Mouse (Mus musculus): Measurements from ENCODE around the gene Cphx1. TPM values are rescaled to one million over a fixed set of nuclear protein-coding genes. Genes with fewer than 3 reads are reported as not detected.
"Not testable (repeated sequence)": the region's sequence is repeated elsewhere in the genome, so short reads cannot be mapped to it uniquely, and the experiment has no call there.

Gene Cphx1
- not detected for polyA plus RNA-seq (2012; fragmentation: generic; extraction: Trizol)

DNA sequence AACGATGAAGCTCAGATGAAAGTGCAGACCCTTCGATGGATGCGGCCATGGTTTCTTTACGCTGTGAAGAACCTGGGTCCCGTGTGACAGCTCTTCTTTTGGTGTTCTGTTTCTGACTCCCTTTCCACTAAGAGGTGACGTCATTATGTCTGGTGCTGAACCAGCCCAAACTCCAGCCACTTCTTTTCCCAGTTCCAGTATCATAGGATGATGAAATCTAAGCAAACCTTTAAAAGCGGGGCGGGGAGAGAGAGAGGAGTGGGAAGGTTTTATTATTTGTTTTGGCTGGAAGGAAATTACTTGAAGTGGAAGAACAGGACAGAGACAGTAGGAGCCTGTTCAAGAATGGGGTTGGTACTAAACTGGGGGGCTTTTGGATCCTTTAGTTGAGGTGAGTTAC, at the start of gene Cphx1:
TSS of gene Cphx1 (plus strand) at position 301 of the 400 bp plus-strand sequence.
- not testable (repeated sequence) for H3K4me3 ChIP-seq; H3K27me3 ChIP-seq (ENCODE audit: control insufficient read depth, insufficient read depth, insufficient read length); H3ac ChIP-seq (ENCODE audit: control insufficient read depth, insufficient read length); H3K79me2 ChIP-seq (ENCODE audit: control insufficient read depth, insufficient read depth); H3K4me2 ChIP-seq (ENCODE audit: low read depth); H3K36me3 ChIP-seq (ENCODE audit: control insufficient read depth, insufficient read depth)

DNA sequence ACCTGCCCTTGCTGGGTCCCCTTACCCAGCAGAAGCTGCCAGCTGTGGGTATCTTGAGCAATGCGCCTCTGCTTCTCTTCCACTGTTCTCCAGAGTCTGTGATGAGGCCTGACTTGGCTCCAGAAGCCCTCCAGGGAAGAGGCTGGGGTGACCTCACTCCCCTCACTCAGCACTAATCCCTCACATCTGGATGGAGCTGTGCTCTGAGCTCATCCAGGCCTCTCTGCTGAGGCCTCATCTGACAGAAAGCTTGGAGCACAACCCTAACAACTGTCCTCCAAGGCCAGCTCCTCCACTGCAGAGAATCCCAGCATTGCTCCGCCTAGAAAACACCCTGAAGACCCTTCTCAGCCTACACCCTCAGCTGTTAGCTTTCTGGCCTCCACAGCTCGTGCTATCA, 43.5 kb upstream of the Cphx1 start:
- H3K4me3 ChIP-seq; H3K4me2 ChIP-seq (ENCODE audit: low read depth); H3K79me2 ChIP-seq (ENCODE audit: control insufficient read depth, insufficient read depth); H3K36me3 ChIP-seq (ENCODE audit: control insufficient read depth, insufficient read depth); H3K27me3 ChIP-seq (ENCODE audit: control insufficient read depth, insufficient read depth, insufficient read length); H3ac ChIP-seq (ENCODE audit: control insufficient read depth, insufficient read length): not testable (repeated sequence)

GRCm38 (mm10) chr14:25895686-25896085, 42.4 kb upstream of the Cphx1 start:
- not testable (repeated sequence) for H3K36me3 ChIP-seq (ENCODE audit: control insufficient read depth, insufficient read depth); H3K27me3 ChIP-seq (ENCODE audit: control insufficient read depth, insufficient read depth, insufficient read length); H3K4me2 ChIP-seq (ENCODE audit: low read depth); H3ac ChIP-seq (ENCODE audit: control insufficient read depth, insufficient read length); H3K79me2 ChIP-seq (ENCODE audit: control insufficient read depth, insufficient read depth); H3K4me3 ChIP-seq

- H3ac ChIP-seq (ENCODE audit: control insufficient read depth, insufficient read length); H3K4me2 ChIP-seq (ENCODE audit: low read depth); H3K27me3 ChIP-seq (ENCODE audit: control insufficient read depth, insufficient read depth, insufficient read length); H3K79me2 ChIP-seq (ENCODE audit: control insufficient read depth, insufficient read depth); H3K4me3 ChIP-seq; H3K36me3 ChIP-seq (ENCODE audit: control insufficient read depth, insufficient read depth): not testable (repeated sequence)
Observed at GRCm38 (mm10) chr14:25903000-25903399, 35.1 kb upstream of the Cphx1 start, which contains the start of gene Plac9a. TSS of gene Plac9a (minus strand) at chr14:25903100.

DNA sequence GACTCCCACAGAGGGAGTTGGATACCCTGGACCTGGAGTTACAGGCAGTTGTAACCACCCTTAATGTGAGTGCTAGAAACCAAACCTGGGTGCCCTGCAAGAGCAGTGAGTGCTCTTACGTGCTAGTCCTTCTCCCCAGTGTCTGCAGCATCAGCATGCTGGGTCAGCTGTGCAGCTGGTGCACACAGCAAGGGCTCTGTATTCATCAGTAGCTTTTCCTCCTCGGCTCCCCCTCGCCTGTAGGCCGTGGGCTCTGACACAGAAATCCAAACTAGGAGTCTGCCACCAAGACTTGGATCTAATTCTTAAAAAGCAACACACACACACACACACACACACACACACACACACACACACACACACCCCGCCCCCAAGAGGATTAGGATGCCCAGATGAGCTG, 32.9 kb upstream of the Cphx1 start:
- not testable (repeated sequence) for H3K4me2 ChIP-seq (ENCODE audit: low read depth); H3ac ChIP-seq (ENCODE audit: control insufficient read depth, insufficient read length); H3K4me3 ChIP-seq; H3K27me3 ChIP-seq (ENCODE audit: control insufficient read depth, insufficient read depth, insufficient read length); H3K79me2 ChIP-seq (ENCODE audit: control insufficient read depth, insufficient read depth); H3K36me3 ChIP-seq (ENCODE audit: control insufficient read depth, insufficient read depth)

DNA sequence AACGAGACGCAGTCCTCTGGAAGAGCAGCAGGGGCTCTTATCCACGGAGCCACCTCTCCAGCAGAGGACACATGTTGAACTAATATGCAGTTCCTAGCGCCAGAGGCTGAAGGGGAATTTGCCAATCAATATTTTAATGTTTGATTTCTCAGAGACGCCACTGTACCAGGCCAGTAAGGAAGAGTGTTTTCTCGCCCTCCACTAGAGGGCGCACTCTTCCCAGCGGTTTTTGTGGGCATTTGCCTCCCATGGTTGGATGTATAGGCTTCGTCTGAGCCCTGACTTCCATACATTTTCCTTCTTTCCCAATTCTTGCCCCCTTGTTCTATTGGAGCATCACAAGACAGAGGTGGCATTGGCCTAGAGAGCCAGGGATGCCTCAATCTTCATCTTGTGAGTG, 30.8 kb upstream of the Cphx1 start:
- not testable (repeated sequence) for H3ac ChIP-seq (ENCODE audit: control insufficient read depth, insufficient read length); H3K79me2 ChIP-seq (ENCODE audit: control insufficient read depth, insufficient read depth); H3K4me3 ChIP-seq; H3K4me2 ChIP-seq (ENCODE audit: low read depth); H3K27me3 ChIP-seq (ENCODE audit: control insufficient read depth, insufficient read depth, insufficient read length); H3K36me3 ChIP-seq (ENCODE audit: control insufficient read depth, insufficient read depth)

- H3K27me3 ChIP-seq (ENCODE audit: control insufficient read depth, insufficient read depth, insufficient read length); H3K4me2 ChIP-seq (ENCODE audit: low read depth); H3ac ChIP-seq (ENCODE audit: control insufficient read depth, insufficient read length); H3K4me3 ChIP-seq; H3K79me2 ChIP-seq (ENCODE audit: control insufficient read depth, insufficient read depth); H3K36me3 ChIP-seq (ENCODE audit: control insufficient read depth, insufficient read depth): not testable (repeated sequence)
Observed at GRCm38 (mm10) chr14:25908976-25909375, 29.1 kb upstream of the Cphx1 start.

DNA sequence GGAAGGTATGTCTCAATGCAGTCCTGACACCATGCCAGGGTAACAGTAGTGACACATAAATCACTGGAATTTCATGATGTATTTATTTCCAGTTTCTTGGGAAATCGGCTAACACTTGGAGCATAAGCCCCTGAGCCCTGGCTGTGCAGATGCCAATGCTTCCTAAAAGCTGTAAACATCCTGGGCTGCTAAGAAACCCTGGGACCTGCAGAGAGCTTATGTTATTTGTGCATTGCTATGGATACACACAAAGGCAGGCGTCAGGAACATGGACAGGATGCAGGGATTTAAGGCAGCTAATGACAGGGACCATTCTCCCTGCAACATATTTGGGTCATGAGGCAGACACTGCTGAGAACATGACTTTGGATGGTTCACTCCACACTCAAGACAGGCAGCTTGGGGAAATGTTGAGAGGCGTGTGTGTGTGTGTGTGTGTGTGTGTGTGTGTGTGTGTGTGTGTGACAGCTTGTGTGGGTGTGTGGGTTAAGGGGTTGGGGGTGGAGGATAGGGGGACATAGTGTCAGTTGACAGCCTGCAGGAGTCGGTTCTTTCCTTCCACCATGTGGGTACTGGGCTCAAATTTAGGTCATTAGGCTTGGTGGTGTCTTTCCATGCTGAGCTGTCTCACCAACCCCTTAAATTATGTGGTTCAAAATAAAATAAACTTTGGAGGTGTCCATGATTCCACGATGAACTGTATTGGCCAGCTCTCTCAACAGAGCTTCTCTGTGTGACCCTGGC, 19.5 kb upstream of the Cphx1 start:
- H3K4me2 ChIP-seq (ENCODE audit: low read depth); H3K36me3 ChIP-seq (ENCODE audit: control insufficient read depth, insufficient read depth); H3K27me3 ChIP-seq (ENCODE audit: control insufficient read depth, insufficient read depth, insufficient read length); H3ac ChIP-seq (ENCODE audit: control insufficient read depth, insufficient read length); H3K4me3 ChIP-seq; H3K79me2 ChIP-seq (ENCODE audit: control insufficient read depth, insufficient read depth): not testable (repeated sequence)

GRCm38 (mm10) chr14:25926814-25927561, 11.1 kb upstream of the Cphx1 start:
- H3K4me2 ChIP-seq (ENCODE audit: low read depth); H3K27me3 ChIP-seq (ENCODE audit: control insufficient read depth, insufficient read depth, insufficient read length): not testable (repeated sequence)

GRCm38 (mm10) chr14:25927562-25927881, 10.6 kb upstream of the Cphx1 start, which contains the start of gene Tmem254a:
TSS of gene Tmem254a (minus strand) at chr14:25927672.
- H3K36me3 ChIP-seq (ENCODE audit: control insufficient read depth, insufficient read depth); H3K4me2 ChIP-seq (ENCODE audit: low read depth); H3K27me3 ChIP-seq (ENCODE audit: control insufficient read depth, insufficient read depth, insufficient read length); H3K4me3 ChIP-seq; H3ac ChIP-seq (ENCODE audit: control insufficient read depth, insufficient read length); H3K79me2 ChIP-seq (ENCODE audit: control insufficient read depth, insufficient read depth): not testable (repeated sequence)

More at GRCm38 (mm10) chr14:25926814-25927561, 11.1 kb upstream of the Cphx1 start:
- not testable (repeated sequence) for H3K79me2 ChIP-seq (ENCODE audit: control insufficient read depth, insufficient read depth); H3K4me3 ChIP-seq; H3ac ChIP-seq (ENCODE audit: control insufficient read depth, insufficient read length); H3K36me3 ChIP-seq (ENCODE audit: control insufficient read depth, insufficient read depth)

DNA sequence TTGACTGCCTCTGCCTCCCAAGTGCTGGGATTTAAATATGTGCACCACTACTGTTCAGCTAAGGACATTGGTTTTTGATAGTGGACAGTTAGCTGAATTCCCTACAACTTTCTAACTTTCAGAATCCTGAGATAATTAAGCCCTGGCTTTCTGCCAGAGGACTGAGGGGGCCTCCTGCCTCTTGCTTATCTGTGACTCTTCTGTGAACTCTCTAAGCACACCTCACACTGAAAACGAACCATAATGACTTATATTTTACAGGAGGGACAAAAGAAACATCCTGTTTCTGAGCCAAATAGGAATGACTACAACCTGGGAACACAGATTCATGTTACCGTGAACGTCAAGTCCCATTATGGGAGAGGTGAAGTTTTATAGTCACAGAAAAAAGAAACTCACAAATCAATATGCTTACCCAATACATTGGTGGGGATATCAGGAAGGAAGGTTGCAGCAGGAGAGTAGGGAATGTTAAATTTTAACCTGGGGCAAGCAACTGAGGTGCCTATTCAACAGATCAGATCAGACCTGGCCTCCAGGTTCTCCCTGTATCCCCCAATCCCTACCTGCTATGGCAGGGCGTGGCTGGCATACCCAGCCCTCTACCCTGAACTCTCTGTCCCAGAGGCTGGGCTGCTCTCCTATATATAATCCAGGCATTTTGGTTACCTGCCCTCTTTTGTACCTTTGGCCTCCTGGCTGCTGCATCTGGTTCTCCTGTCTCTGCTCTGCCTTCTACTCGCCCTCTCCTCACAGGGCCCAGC, 1.1 kb upstream of the Cphx1 start:
- H3K4me3 ChIP-seq; H3K27me3 ChIP-seq (ENCODE audit: control insufficient read depth, insufficient read depth, insufficient read length); H3ac ChIP-seq (ENCODE audit: control insufficient read depth, insufficient read length); H3K79me2 ChIP-seq (ENCODE audit: control insufficient read depth, insufficient read depth); H3K4me2 ChIP-seq (ENCODE audit: low read depth); H3K36me3 ChIP-seq (ENCODE audit: control insufficient read depth, insufficient read depth): not testable (repeated sequence)

GRCm38 (mm10) chr14:25957861-25958260, 19.8 kb downstream of the Cphx1 start:
- H3K27me3 ChIP-seq (ENCODE audit: control insufficient read depth, insufficient read depth, insufficient read length); H3K4me2 ChIP-seq (ENCODE audit: low read depth); H3K79me2 ChIP-seq (ENCODE audit: control insufficient read depth, insufficient read depth); H3ac ChIP-seq (ENCODE audit: control insufficient read depth, insufficient read length); H3K36me3 ChIP-seq (ENCODE audit: control insufficient read depth, insufficient read depth); H3K4me3 ChIP-seq: not testable (repeated sequence)
